Mouse (Mus musculus): ENCODE data around the gene Atrn.
"Not testable (repeated sequence)": the region's sequence is repeated elsewhere in the genome, so short reads cannot be mapped to it uniquely, and the experiment has no call there.

The Atrn gene

DNA sequence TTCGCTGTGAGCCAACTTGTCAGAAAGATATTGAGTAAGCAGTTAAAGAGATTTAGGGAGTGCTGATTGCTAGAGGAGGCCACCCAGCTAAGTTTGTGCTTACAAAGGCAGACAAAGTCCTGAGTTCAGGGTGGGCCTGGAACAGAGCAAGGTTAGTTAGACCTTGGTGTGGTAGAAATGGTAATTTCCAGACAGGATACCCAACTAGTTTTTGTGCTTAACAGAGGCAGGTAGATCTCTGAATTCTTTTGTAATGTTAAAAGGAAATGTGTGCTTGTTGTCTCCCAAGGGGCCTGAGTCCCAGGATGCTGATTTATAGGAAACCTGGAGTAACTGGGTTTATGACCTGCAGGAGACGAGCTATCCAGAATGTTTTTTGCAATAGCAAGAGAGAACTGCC is 52.6 kb downstream of the Atrn start:
- no peak for DNase-seq (ENCODE audit: low spot score)

DNA sequence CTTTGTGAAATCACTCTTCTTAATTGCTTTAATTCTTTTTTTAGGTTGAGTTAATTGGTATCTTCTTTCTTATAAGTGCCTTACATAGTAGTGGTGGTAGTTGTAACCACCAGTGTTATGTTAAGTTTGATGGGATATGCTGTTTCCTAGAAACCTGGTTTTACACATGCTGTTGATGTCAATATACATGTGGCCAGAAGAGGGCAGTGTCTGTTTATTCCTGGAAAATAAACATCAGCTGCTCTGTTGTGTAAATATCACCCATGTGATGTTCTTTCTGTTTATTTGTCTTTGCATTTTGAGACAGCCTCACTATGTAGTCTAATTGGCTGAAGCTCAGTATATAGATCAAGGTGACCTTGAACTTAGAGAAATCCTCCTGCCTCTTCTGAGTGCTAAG is 55.6 kb downstream of the Atrn start:
- DNase-seq (ENCODE audit: low spot score): peak; percentile 65

DNA sequence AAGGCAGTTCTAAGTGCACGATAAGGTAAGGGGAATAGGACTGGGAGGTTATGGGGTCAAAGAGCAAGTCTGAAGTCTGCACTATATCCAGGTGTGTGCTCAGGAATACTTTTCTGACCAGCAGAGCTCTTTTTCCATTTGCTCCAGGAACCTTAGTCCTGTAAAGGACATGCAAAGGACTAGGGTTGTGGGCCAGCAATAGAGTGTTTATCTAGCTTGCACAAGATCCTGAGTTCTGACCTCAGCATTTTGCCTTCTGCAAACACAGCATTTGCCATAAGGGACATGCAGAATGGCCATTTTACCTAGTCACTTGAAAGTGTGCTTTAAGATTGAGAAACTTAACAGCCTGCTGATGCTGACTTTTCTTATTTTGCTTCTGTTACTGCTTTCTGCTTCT is 58.7 kb downstream of the Atrn start:
- DNase-seq (ENCODE audit: low spot score): no peak

DNA sequence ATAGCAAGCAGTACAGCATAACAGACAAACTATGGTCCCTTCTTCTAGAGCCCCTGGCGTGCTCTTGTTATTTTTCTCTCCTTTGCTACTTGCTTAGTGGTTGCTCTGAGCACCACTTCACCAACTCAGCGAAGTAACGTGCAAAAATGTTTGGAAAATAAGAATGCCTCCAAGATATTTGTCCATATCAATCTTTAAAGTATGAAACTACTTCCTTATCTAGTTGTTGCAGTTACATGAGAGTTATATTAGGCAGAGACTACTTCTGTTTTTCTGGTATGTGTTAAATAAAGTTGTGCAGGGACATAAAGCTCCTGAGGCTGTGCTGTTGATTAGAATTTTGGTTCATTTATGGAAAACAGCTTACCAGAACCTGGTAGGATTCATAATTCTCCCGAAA is 64.7 kb downstream of the Atrn start:
- no peak for DNase-seq (ENCODE audit: low spot score)

DNA sequence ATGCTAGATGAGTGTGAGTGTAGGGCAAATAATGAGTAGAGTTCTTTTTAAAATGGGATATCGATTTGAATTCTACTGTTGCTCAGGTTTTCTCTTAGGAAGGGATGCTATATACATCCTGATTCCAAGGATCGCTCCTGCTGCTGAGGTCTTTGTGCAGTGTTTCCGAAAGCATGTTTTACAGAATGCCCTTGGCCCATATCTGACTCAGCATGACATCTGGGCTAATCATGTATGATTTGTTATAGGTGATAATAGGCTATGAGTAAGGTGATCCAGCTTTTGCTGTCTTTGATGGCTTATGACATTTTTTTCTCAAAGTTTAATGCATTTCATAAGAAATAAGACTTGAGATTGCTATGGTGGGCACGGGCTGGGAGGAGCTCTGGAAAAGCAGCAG is 66.1 kb downstream of the Atrn start:
- DNase-seq (ENCODE audit: low spot score): no peak

DNA sequence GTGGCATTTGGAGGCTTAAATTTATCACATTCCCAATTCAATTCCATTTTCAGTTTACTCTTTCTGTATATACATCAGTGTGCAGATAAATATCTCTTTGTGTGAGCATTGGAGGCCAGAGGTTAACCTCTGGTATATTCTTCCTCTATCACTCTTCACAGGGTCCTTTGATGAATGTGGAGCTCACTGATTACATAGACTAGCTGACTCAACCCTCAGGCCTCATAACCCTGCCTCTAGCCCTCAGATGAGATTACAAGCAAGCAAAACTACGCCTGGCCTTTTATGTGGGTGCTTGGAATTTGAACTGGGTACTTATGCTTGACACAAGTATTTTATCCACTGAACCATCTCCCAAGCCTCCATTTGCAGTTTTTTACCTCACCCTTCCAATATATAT is 68.6 kb downstream of the Atrn start:
- peak; percentile 8 for DNase-seq (ENCODE audit: low spot score)

DNA sequence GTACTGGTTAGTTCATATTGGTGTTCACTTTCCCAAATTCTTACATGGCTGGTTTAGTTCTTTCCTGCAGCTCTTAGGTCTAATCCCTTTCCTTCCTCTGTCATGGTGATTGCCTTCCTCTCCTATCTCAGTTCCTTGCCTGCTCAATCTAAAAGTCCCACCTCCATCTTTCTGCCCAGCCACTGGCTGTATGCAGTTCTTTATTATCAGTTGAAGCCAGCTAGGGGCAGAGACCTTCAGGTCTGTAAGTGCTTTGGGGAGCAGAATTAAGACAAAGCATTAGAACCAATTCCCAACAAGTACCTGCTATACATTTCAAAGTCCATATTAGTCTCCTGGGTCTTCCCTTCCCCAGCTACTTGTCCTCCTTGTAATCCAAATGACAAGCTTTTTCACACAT is 71.3 kb downstream of the Atrn start:
- no peak for DNase-seq (ENCODE audit: low spot score)

DNA sequence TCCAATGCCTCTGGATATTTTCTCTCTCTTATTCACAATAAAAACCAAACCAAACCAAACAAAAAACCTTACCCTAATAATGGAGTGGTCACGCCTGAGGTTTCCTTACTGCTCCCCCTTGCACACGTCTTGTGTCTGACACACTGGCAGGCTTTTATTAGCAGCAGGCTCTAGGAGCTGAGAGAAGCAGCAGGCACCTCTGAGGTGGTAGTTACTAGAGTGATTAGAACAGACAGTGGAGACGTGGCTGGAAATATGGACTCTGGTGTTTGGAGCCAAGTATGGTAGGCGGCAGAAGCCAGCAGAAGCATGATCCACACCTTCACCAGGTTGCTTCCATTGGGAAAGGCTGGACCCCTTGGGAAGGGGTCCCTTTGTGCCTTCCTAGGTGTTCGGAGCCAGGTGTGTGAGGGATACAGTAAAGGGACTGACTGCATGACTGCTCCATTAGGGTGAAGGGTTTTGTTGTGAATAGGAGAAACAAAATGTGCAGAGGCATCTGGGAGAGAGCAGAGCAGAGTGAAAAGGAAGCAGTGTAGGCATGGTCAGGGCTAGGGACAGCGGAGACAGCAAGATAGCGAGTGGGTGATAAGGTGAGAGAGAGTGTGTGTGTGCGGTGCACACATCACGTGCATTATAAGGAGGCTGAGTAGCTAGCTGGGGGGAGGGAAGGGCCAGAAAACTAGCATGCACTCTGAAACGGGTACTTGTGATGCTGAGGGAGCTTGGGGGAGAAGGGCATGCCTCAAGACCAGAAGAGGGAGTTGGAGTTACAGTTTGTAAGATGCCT is 72.0 kb downstream of the Atrn start:
- DNase-seq (ENCODE audit: low spot score): no peak

DNA sequence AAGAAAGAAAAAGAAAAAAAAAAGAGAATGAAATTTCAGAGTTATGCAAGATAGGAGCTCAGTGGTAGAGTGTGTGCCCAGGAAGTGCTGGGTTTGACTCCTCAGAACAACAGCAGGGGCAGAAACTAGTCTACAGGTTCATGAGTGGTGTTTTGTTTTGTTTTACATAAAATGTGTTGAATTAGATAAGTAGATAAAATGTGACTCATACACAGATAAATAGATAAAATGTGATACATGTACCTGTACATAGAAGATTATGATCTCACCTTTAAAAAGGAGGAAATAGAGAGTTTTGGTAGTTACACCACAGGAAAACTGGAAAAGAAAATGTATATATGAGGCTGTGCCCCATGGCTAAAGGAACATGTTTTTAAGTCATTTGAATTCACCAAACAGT is 72.8 kb downstream of the Atrn start:
- DNase-seq (ENCODE audit: low spot score): no peak

DNA sequence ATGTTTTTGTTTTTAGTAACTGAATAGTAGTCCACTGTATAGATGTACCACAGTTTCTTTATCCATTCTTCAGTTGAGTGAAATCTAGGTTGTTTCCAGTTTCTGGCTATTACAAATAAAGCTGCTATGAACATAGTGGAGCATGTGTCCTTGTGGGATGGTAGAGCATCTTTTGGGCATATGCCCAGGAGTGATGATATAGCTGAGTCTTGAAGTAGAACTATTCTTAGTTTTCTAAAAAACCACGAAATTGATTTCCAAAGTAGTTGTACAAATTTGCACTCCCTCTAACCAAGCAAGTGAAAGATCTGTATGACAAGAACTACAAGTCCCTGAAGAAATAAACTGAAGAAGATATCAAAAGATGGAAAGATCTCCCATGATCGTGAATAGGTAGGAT is 86.5 kb downstream of the Atrn start:
- DNase-seq (ENCODE audit: low spot score): no peak

DNA sequence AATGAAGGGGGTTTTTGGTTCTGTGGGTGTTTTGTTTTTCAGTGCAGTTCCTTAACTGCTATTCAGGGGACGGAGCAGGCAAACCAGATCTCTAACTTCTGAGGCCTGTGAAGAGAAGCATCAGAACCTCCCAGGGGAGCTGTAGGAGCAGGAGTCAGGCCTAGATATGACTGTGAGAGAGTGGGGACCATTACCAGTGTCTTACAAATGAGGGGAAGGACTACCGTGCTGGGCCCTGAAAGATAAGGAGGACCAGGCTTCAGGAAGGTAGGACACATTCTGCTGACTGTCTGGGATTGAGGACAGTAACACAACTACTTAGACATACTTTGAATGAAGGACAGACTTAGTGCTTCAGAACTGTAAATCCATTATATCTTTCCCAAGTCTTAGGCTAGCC is 102.8 kb downstream of the Atrn start:
- DNase-seq (ENCODE audit: low spot score): no peak

DNA sequence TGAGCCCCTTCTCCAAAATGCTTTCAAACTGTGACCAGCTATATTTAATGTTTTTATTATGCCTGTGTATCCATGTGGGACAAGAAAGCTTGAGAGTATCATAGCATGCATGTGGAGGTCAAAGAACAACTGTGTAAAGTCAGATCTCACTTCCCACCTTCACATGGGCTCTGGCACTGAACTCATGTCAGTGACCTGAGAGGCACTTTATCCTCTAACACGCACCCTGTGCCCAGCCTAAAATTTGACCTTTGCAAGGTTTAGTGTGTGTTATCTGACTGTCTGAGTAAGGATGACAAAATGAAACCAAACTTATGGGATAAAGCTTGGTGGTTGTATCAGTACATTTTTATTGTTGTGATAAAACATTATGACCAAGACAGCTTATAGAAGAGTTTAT is 104.3 kb downstream of the Atrn start:
- DNase-seq (ENCODE audit: low spot score): no peak

DNA sequence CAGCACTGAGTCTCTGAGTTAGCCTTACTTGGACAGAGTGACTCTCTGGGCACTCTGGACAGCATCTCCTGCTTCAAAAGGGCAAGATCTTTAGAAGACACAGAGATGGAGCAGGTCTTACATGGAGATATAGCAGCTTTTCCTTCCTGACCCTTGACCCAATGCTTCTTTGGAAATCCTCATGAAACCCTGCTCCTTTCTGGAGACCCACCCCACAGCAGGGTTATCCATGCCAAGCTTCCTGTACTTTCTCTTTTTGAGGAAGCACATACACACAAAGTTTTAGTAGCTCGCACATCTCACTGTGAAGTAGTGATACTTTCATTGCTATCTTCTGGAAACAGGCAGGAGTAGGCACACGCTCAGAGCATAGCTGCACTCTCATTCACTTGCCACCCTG is 118.9 kb downstream of the Atrn start:
- no peak for DNase-seq (ENCODE audit: low spot score)

DNA sequence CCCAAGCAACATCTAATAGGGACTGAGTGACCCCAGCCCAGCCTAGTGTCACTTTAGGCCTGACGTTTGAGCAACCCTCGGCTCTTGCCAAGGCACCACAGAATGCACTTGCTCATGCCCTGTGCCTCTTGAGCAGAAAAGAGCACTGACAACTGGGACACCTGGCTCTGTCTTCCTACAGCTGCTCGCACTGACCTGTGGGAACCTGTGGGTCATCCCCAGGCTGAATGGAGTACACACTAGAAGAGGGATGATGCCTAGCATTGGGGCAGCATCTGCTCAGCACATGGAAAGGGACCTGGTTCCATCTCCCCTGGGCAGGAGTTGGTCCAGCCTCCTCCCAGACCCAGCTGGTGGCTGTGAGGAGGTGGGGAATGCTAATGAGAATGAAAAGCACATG is 120.6 kb downstream of the Atrn start:
- DNase-seq (ENCODE audit: low spot score): no peak

DNA sequence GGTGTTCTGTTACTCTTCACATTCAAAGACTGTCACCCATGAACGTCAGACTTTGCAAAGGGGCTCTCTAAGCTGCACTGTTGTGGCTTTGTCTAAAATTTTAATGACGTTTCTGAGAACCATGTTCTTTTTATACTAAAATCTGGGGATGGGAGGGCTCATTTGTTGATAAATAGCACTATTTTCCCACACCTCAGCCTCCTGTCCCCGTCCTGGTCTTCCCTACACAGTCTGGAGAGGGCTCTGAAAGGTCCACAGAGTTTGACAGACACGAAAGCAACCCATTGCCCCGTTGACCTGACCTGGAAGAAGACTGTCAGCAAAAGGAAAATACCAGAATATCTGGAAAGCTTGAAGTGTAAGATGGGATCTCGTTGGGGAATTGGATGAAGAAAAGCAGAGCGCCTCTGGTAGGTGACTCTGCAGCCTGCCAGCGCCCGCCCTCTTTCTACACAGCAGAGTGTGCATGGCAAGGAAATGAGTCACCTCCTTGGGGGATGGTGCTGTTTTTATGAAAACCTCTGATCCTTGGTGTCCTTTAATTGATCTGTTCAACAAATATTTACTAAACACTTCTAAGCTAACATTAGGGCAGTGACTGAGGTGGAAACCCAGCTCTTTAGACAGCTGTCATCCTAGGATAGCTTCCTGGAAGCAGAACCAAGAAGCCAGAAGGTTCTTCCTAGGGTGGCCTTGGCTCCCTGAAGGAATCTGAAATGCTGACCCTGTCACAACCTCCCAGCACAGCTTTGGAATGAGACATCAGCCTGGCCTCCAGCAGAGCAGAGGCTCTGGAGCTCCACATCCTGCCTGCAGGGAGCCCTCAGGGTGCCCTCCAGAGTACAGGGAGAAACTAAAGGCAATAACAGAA is 123.0 kb downstream of the Atrn start:
- DNase-seq (ENCODE audit: low spot score): no peak

DNA sequence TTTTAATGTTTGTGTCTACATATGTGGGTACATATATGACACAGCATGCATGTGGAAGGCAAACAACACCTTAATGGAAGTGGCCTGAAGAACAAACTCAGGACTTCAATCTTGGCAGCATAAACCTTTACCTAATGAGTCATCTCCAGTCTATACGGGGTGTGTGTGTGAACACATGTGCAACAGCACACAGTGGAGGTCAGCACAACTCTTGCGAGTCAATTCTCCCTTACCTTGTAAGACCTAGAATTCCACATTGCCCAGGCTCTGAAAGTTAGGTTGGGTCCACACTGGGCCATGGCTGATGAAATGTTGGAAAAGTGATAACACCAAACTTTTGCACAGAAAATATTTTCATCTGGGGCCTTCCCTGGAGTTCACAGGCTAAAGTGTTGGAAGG is 124.3 kb downstream of the Atrn start:
- DNase-seq (ENCODE audit: low spot score): no peak

DNA sequence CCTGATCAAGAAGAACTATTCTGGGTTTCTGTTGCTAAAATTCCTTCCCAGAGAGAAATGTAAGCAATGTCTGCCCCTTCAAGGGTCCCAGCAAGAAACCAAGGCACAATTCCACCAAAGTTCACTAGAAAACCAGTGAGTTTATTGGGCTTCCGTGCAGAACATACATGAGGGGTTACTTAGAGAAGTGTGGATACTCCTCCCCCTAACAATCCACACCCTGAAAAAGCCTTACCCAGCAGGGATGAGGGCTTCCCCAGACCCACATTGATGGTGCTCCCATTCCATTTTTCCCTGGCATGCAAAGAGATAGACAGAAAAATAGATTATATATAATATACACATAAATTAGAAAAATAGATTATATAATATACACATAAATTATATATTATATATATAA is 124.7 kb downstream of the Atrn start:
- no peak for DNase-seq (ENCODE audit: low spot score)

DNA sequence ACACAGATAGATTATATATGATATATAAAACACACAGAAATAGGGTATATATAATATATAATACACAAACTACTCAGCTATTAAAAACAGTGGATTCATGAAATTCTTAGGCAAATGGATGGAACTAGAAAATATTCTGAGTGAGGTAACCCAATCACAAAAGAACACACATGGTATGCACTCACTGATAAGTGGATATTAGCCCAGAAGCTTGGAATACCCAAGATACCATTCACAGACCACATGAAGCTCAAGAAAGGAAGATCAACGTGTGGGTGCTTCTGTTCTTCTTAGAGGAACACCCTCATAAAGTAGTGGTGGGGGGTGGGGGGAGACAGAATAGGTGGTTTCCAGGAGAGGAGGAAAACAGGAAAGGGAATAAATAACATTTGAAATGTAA is 125.1 kb downstream of the Atrn start:
- not testable (repeated sequence) for DNase-seq (ENCODE audit: low spot score)

DNA sequence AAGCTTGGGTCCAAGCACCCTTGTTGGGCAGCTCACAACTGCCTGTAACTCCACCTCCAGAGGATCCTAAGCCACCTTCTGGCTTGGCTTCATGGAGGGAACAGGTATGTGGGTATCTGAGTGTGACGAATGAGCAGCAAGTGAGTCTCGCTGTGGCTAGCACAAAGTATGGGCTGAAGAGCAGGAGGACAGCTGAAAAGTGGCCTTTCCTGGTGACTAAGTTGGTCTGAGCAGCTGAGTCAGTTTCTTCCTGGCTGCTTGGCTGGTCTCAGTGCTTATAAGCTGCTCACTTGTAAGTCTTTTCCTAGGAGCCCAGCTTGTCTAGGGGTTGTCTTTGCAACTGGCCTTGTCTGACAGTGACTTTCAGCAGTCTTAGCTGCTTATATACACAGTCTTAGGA is 130.0 kb downstream of the Atrn start:
- DNase-seq (ENCODE audit: low spot score): no peak

DNA sequence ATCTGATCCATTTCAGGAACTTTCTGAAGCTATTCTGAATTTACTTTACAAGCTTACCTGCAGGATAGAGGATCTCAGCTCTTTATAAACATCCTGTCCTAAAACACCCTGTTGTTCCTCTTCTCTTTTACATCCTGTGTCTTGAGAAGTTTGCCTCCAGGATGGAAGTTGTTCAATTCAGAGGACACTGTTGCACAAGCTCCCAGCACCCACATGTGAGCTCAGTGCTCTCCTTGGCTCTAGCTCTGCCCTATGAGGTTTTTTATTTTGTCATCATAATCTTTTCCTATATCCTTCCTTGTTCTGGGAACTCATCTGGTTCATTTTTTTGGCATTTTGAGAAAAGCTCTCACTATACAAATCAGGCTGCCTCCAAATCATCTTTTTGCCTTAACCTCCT is 130.5 kb downstream of the Atrn start:
- DNase-seq (ENCODE audit: low spot score): no peak

DNA sequence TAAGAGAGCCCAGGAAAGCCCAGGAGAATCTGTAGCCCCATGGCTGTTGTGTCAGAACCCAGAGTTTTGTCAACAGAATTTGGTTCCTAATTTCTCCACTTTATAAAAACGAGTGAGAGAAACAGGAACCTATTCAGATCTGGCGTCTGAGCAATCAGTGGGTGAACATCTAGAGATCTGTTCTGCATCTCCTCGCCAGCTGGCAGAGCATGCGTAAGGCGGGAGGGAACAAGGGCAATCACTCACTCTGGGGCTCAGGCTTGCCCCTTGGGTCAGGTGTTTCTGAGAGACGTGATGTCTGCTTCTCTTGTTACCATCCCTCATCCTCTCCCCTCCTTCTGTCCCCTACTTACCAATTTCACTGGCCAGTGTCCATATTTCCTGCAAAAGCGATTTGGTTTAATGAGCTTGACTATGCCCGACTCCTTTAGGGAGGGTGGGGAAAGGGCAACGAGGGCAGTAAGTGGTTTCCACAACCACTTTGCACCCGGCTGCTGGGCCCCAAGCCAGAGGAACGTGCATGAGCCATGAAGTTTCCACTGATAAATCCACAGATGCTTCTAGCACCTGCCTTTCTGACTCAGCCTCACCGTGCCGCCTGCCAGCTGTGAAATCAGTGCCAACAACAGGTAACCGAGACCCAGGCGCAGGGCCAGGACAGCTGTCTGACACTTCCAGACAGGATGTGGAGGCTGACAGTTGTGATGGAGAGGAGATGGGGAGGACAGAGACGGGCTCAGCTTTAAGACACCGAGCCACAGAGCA is 131.1 kb downstream of the Atrn start:
- no peak for DNase-seq (ENCODE audit: low spot score)

DNA sequence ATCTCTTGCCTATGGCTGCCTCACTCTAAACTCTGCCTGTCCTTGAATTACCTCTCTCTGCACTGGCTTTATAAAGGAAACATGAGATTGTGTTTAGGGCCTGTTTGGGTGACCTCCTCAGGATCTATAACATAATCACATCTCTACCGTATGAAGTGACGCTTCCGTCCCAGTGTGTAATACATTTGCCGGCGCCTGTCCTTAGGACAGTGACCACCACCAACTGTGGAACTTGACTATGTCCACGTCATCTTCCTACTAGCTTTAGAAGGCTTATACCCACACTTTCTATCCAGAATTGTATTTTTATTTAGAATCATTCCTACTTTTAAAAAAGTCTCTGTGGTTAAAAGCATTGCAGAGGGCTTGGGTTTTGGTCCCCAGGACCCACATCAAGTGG is 131.9 kb downstream of the Atrn start:
- DNase-seq (ENCODE audit: low spot score): no peak

DNA sequence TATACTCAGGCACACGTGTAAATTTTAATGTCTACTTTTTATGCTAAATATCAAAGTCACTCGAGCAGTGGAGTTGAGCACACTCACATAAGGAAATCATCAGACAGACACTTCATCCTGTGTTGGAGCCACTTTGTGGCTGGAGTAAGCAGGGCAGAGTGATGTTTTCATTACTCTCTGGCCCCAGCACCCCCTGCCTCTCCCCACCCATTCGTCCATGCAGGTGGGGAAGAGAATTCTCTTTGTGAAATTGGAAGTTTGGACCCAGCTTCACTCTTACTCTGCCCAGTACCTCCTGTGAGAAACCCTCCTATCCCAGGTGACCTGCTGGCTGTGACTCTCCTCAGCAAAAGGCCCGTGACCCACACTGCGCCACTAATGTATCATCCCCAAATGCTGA is 132.4 kb downstream of the Atrn start:
- DNase-seq (ENCODE audit: low spot score): no peak

Data from embryo, embryonic 10 days (tissue).